Mouse (Mus musculus) kidney, adult 11 months (tissue): ENCODE results near the gene Lhx3.

Experiments
- DNase-seq: peaks from one replicate; pipeline ENCODE4 v3.0.0; 2022

The Lhx3 gene

DNA sequence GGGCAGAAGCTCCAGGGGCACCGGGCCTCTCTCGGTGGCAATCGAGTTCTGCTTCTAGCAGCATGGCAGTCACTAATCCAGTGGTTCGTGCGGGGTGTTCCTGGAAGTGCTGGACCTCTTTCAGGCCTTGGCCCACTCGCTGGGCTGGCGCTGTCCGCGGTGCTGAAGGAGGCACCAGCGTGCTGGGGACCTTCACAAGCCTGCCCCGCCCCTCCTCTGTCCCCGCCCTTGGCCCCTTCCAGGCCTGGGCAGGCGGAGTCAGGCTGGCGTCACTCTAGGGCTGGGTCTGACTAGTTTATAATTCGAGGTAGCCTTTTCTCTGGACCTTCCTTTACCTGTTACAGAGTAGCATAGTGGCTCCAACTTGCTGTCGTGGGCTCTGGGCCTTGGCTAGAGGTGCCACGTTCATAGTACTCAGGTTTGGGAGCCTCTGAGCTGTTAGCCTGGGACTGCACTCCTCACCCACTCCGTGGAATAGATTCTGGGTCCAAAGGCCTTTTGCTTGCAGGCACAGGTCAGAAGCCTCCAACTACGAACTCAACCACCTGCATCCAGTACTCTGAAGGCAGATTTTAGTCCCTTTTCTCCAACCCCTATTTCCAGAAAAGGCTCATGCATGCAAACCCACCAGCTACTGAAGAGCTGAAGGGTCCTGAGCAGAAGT, at the start of gene Lhx3:
Gene Lhx3 (minus strand): TSS at position 164 of the 664 bp plus-strand sequence.
- peak; percentile 78 for DNase-seq

DNA sequence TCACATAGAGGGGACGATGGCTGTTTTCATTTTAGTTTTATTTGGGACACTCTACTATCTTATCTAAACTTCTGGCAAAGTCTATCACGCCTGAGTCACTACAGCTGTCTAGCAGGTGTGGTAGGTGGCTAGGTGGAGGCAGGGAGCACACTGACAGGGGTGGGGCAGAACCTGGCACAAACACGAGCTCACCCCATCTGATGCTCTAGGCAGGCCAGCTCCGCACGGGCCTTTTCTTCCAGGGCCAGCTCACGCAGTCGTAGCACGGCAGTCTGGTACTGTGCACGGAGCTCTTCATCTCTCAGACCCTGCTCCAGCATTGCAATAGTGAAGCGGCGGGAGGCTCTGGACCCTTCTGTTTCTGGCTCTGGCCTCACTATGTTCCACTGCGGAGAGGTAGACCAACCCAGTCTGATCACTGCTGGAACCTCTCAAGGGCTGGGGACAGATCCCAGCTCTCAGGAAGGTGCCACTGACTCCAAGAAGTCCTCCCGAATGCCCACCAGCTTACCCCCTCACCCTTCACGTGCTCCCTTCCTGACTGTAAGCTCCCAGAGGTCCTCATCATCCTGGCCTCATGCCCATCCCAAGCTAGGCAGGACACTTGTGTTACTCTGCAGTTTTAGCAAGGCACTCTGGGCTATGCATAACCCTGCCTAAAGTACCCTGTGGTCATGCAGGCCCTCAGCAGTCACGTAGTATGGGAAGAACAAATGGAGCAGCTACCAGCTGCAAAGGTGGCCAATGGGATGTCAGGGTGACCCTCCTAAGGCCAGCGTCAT, 49.4 kb upstream of the Lhx3 start:
- DNase-seq: no peak

DNA sequence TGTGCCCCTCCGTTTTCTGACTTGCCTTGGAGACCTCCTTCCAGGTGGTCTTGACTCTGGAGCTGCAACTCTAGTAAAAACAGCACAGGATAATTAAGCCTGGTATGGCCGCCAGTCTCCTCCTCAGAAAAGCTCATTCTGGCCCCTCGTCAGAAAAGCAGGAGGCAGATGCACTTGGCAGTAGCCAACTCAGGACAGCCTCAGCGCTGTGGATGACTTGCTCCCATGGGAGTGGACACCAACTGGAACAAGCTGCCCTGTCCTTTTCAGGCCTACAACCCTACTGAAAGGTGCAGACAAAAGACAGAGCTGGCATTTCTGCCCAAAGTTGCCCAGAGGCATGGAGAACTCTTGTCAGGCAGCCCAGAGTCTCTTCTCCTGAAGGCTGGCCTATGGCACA, 46.7 kb upstream of the Lhx3 start:
- DNase-seq: no peak

DNA sequence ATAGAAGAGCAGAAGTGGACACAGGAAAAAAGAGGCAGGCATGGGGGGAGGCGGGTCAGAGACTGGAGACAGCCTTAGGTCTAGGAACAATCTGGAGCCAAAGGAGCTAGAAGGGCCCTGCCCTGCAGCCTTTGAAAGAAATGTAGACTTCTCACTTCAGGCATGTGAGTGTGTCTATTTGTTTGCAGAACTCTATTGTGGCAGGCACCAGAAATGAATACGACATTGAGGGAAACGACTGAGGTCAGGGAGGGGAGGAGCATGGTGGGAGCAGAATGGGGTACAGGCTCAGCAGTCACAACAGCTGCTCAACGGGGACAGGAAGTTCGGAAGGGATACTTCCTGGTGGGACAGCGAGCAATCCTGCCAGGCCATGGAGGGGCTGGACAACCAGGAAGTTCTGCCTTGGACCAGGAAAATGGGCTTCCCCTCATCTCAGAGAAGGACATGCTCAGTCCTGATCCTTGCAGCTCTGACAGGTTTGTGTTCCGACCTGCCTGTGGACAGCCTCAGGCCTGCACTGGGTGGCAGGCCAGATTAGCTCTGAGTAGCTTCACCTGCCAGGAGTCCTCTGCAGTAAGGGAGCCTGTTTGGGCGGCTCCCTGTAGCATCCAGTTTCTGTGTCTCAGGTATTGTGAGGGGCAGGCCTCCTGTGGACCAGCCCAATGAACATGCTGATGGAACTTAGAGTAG, 44.6 kb upstream of the Lhx3 start:
- DNase-seq: no peak

DNA sequence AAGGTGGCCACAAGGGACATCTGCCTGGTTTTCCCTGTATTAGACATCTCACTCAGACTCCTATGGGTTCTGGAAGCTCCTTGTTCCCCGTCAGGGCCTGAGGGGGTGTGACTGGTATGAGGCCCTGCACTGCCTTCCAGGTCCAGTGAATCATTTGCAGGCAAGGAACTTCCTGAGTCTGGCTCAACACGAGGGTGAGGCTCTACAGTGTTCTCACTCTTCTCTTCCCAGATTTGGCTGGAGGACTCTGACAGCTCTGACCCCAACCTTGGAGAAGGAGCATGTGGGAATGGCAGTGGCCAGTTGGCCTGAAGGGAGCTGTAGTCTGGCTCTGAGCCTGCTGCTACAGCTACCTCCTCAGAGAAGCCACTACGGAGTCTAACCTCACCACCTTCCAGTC, 39.4 kb upstream of the Lhx3 start:
- no peak for DNase-seq

DNA sequence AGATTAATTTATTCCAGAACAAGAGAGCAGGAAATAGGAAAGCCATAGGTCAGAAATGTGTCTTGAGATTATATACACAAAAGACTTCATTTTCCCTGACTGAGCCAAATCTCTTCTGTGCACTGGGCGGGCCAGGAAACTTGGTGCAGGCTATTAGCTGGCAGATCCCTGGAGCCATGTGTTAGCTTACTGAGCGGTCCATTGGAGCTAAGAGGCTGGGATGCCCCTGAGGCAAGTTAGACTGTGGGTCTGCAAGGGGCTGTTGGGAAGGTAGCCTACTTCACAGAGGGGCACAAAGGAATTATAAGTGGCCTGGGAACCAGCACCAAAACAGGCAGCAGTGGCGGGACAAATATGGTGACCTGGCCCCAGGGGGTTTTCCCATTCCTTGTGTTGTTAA, 32.8 kb upstream of the Lhx3 start:
- DNase-seq: no peak

DNA sequence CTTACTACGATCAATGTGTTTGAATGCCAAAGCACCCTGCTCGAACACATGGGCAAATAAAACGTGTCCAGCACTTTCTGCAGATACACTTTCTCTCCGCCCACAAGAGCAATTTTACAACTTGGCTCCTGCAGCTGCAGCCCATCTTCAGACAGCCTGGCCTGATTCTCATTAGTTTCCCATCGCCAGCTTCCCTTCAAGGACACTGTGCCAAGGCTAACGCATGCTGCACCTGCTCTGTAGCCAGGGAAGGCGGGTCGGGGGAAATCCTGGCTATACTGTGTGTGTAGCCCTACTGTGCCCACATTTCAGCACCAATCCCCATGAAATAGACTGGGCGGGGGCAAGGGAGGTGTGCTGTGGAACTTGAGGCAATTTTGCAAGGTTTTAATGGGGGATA, 32.2 kb upstream of the Lhx3 start:
- DNase-seq: no peak

DNA sequence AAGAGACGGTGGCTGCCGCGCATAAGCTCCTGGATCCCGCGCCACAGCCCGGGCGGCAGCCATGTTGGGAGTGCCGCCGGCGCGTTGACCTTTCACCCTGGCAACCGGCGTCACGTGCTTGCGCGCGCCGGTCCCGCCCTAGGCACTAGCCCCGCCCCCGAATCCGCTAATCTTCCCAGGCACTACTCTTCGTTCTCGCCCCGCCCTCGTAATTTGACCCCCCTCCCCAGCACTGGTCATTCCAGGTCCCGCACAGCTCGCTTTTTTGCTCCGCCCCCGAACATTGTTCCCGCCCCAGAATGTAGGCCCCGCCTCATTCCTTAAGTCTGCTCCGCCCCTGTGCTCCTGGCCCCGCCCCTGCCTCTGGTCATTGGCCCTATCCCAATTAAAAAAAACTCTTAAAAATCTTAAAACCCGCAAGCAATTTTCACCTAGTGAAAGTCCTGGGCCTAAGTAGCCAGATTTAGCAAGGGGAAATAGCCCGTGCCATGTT, 29.2 kb upstream of the Lhx3 start, which contains the start of gene Qsox2:
Gene Qsox2 (minus strand): TSS at position 236 of the 493 bp plus-strand sequence.
- DNase-seq: peak; percentile 93

DNA sequence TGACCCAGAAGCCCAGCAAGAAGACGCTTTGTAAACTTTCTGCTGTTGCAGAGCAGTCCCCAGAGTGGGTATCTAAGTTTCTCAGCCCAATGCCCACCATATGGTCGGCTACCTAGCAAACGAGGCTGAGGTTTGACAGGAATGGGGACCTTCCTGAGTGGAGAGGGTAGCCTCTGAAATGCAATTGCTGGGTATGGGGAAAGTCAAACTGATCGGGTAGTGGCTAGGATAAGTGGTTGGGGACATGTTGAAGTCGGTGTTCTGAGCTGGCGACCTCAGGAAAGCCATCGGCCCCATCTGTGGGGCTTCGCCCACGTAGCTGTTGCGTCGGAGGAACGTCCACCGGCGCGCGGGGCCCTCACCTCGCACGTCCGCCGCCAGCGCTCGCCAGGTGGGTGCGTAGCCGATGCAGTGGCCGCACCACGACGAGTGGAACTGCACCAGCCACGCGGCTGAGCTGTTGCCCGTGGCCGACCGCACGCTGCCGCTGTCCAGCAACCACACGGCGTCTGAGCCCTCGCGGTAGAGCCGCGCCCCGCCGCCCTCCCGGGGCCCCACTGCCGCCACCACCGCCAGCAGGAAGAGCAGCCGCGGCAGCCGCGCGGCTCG, 28.7 kb upstream of the Lhx3 start:
- DNase-seq: no peak

DNA sequence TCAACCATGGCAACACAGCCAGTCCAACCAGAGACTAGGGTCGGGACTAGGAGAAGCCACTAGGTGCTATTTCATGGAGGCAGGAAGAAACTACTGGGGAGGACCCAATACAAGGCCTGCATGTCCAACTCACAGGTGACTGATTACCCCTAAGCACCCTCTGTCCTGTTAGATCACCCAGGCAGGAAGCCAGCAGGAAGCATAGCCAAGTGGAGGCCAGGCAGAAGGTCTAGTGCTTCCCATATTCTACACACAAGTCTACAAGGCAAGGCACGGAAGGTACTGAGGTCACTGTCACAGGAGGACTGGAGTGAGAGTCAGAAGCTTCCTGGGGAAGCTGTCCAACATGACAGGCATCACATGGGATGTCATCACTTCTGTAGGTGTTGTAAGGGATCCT, 26.7 kb upstream of the Lhx3 start:
- peak; percentile 19 for DNase-seq

DNA sequence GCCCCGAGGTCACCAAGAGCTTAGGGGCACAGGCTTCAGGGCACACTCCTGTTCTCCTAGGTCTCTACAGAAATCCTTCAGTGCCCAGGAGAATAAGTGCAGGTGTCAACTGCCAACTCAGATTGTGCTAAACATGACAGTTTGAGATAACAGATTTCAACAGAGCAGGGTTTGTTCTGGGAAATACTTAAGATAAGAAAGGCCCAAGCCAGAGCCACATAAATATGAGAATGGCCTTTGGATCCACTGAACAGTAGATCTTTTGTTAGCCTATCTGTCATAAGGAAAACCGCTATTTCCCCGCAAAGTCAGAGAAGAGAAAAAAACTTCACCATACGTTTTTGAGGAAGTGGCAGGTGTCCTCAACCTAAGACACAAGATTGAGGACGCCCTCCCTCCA, 26.2 kb upstream of the Lhx3 start:
- no peak for DNase-seq

DNA sequence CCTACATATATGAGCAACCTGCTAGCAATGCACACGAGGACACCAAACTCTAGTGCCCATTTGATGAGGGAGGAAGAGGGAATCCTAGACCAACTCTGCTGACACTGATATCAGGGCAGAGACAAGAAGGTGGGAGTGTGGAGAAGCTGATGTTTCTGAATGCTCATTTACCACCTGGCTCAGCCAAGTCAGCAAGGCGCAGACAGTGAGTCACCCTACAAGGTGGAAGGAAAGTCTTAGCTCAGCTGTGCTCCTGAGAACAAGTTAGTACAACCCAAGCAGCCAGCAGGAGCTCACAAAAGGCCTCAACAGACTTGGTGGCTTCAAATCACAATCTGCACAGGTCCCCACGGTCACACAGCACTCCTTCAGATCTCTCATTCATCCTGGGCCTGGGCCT, 23.3 kb upstream of the Lhx3 start:
- DNase-seq: no peak

DNA sequence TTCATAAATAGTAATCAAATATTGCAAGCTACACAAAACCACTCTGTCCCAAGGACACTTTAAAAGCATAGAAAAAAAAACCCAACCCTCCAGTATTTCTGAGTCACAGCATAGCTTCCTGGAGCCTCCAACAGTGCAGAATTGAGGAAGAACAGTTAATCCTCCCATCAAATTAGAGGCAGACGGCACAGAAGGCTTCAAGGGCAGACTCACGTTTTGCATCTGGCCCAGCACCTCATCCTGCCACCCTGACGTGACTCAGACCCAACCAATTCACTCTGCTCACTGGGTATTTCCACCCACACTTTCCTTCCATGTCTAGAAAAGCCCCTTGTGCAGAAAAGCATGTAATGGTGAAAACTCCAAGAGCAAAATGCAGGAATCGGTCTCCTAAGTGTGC, 22.2 kb upstream of the Lhx3 start:
- DNase-seq: no peak

DNA sequence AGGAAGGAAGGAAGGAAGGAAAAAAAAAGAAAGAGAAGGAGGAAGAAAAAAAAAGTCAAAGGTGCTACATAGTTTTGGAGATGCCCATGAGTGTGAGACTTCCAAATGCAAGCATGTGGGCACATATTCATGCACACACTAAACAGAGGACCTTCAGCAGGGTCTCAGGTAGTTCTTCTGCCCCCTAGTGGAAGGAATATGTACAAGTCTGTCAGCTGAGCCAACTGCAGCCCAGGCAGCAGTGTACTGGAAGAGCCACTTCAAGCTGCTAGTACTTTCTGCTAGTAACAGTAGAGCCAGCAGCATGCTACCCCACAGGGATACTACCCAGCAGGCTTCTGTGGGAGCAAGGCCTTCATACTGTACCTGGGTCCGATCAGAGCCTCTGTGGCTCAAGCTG, 19.7 kb upstream of the Lhx3 start:
- DNase-seq: peak; percentile 27

DNA sequence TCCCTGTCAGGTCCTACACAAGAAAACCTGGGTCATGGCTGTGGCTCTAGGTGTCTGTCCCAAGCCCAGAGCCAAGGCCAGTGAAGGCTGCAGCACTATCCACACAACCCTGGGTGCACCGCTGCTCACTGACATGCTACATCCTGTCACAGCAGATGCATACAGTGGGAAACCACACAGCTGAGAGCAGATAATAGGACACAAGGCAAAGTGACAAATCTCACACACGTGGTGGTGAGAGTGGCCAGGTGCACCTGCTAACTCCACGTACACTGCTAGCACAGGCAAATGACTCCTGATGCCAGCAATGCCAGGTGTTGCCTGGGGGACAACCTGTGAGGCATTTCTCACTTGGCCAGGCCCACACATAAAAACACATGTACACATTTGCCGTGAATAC, 17.2 kb upstream of the Lhx3 start:
- DNase-seq: no peak

DNA sequence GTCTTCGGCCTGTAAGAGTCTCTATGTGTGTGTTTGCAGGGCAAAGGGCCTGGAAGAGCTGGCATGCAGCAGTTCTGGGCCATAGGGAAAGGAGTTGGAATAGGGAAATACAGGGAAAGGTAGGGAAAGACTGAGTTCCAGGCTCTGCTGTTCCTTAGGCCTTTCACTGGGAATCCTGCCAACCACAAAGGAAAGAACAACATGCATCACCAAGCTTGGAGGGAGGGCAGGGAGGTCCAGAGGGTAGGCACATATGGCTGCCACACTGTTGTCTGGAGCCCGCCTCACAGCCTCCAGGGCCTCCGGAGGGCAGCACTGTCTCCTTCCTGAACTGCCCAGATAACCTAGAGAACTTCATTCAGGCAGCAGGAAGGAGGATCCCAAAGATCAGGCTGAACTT, 15.9 kb upstream of the Lhx3 start:
- no peak for DNase-seq

DNA sequence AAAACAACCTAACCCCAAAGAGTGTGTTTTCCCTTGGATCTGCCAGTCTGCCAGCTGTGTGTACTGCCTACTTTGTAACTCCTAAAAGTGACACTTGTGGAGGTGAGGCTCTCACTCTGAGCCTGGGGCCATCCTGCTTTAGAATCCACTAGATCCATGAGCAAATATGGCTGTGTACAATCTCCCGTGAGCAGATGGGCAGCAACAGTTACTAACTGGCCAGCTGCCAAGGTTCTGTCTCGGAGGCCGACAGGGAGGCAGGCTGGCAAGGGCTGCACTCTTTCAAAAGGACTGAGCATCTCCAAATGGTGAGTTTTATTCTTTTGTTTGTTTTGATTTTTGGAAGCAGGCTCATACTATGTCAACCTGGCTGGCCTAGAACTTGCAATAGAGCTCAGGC, 6.4 kb upstream of the Lhx3 start:
- no peak for DNase-seq

DNA sequence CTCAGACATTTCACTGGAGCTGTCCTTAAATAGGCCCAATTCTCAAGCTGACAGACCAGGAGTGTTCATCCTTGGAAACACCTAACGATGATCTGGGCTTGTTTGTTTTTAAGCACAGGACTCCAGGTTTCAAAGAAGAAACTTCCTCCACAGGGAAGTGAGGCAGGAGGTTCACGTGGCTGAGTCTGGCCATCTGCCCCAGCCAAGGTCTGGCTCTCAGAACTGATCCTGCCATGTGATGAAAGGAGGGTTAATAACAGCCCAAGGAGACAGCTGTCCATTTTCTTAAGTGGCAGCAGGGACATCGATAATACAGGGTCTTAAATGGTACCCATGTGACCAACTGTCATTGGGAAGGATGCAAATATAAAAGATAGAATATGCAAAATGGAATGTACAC, 1.5 kb upstream of the Lhx3 start:
- no peak for DNase-seq

DNA sequence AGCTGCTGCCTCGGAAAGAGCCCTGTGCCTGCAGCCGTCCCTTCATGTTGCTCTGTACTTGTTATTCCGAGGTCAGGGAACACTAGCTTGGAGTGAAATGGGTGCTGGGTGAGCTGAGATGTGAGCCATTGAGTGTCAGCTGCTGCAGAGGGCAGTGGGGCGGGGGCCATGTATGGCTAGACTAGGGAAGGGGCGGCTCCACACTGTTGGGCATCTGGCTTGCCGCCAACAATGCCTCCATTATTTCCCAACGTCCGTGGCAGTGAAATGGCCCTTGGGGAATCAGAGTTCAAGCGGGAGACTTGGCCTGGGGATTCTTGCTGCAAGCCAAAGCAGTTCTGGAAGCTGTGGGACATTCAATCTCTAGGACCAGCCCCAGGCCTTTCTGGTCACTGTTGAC, 530 bp downstream of the Lhx3 start:
- no peak for DNase-seq

DNA sequence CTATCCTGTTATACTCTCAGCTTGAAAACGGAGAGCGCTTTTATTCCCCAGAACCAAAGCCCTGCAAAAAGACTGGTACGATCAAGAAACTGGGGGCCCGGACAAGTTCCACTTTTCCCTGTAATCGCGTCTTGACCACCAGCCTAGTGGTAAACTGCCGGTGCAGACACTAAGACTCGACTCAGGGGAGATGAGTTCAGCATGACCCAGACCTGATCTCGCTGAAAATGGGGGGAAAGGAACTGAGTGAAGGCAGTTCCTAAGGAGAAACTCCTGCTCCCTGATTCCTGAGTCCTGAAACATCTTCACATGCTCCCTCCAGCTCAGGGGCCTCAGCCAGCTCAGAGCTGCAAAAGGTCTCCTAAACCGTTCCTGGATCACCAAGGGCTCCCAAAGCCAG, 2.3 kb downstream of the Lhx3 start:
- no peak for DNase-seq

DNA sequence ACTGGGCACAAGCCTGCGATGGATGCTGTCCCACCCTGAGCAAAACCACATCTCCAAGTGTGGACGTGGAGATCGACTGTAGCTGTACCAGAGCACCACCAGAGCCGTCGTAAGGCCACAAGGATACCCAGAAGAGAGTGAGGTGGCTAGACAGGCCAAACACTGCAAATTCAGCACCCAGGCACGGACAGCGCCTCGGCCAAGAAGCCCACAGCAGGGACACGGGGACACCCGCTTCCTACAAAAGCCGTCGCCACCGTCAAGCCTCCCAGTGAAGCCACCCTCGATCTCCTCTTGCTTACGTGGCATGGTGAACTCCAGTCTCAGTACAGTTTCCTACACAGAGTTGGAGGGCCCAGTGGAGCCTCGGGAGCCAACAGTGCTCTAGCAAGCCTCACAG, 3.0 kb downstream of the Lhx3 start:
- DNase-seq: no peak

DNA sequence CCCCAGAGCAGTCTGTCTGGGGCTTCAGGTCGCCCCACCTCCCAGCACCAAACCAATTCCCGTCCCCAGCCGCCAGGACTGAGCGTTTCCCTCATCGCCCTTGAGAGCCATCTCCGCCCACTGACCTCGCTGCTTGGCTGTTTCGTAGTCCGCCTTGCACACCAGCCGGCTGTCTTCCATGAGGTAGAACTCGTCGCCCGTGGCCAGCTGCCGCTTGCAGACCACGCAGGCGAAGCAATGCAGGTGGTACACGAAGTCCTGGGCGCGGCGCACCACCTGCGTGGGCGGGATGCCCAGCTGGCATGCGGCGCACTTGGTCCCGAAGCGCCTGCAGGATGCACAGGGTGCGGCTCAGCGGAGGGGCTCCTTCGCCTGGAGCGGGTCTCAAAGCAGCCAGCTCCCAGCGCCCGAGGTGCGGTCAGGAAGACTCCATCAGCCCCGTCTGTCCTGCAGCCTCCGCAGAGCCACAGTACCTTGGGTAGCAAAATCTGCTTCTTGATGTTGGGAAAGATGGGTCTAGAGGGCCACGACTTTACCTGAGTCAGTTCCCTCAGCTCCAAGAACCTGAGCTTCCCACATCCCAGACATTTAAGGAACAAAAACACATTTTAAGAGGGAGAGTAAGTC, 5.1 kb downstream of the Lhx3 start:
- no peak for DNase-seq
